Mouse (Mus musculus) left cerebral cortex, adult 2 months (tissue): Measurements from ENCODE around the gene Nid2. TPM values are rescaled to one million over a fixed set of nuclear protein-coding genes. Genes with fewer than 3 reads are reported as not detected.

Experiments
- DNase-seq, 2 experiments: peaks; one replicate each; pipeline ENCODE4 v3.0.0; 2021 to 2022; ENCODE audit warnings: low spot score in 2 of 2, mixed read lengths in 1 of 2; ENCODE audit errors: extremely low spot score in 1 of 2
- H3K27ac ChIP-seq: fragments of 200-600 bp; 2 replicates; pipeline ENCODE4 v1.8.1; 2022
- H3K4me3 ChIP-seq: fragments of 200-600 bp; 2 replicates; pipeline ENCODE4 v1.8.1; 2022
- CTCF ChIP-seq: fragments of 200-600 bp; IDR thresholded peaks from 2 replicates; pipeline ENCODE4 v1.8.1; 2022; ENCODE audit warnings: antibody characterized with exemption, mild to moderate bottlenecking, moderate library complexity
- intact Hi-C: fragments of 180-260 bp; cut with DNase I; formaldehyde crosslinking; loops from one replicate; pipeline ENCODE4 v1.15.1; 2025
- long read RNA-seq, 2 experiments: library from polyadenylated mRNA; stranded (forward); transcript quantifications; one replicate each; pipeline ENCODE4 v2.0.0; 2021; ENCODE audit warnings: borderline mapping rate in 2 of 2
- total RNA-seq, 2 experiments: library from RNA; stranded (reverse); gene quantifications; 2 replicates each; pipeline ENCODE4 v1.2.3; 2021

Gene Nid2
- total RNA-seq, result 1 to 10 TPM; 2.3 to 2.6 TPM
- long read RNA-seq, experiment 1, full-length matches to known transcripts, result 4 of 5 reads
- long read RNA-seq, experiment 1, partial matches to known transcripts, result 1 of 5 reads
- long read RNA-seq, experiment 1, other reads (novel, unspliced or antisense), result 0 of 5 reads
- long read RNA-seq, experiment 2, full-length matches to known transcripts, result 1 of 2 reads
- long read RNA-seq, experiment 2, partial matches to known transcripts, result 0 of 2 reads
- long read RNA-seq, experiment 2, other reads (novel, unspliced or antisense), result 1 of 2 reads

DNA sequence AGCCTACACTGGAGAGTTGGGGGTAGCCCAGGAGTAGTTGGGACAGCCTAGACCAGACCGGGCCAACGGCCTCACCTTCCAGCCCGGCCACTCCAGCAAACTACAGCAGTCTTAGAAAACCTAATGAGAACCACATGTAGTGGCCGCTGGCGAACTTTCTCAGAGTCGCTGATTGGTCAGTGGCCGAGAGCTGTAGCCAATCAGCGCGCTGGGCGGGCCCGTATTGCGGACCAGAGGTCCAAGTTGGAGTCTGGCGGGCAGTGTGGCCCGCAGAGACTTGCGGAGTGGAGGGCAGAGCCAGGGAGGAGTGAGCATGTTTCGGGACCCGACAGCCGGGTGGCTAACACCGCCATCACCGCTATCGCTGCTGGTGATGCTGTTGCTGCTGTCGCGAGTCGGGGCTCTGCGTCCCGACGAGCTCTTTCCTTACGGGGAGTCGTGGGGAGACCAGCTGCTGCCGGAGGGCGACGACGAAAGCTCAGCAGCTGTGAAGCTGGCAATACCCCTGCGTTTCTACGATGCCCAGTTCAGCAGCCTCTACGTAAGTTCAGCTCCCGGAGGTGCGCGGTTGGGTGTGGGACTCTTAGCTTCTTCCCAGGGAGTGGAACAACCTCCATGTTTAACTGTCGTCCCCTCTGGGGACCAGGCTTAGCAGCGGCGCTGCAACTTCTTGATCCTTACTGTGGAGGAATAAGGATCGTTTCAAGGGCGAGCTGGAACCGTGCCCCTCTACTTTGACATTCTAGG is at the start of gene Nid2:
Nid2 (plus strand) TSS at position 241 of the 747 bp plus-strand sequence.
- intact Hi-C loops, result loop anchor here (5.0 kb wide), 3 partner anchors 34 to 66 kb away; no protein-coding TSS in a partner anchor
- Histone ChIP-seq H3K27ac (no peak within 1 kb of the TSS), H3K4me3 (peak within 1 kb of the TSS; percentile 49)
- DNase-seq, result peak; percentile 32 to 63
- no peak for TF ChIP-seq CTCF

GRCm38 (mm10) chr14:19701546-19701945 is 49.5 kb upstream of the Nid2 start:
- Histone ChIP-seq H3K4me3 (no peak overlapping the region), H3K27ac (no peak overlapping the region)
- TF ChIP-seq CTCF, result no peak
- intact Hi-C loops, result loop anchor here (10.0 kb wide), 2 partner anchors 243 to 553 kb away; no protein-coding TSS in a partner anchor
- no peak for DNase-seq

- H3K27ac ChIP-seq, result no peak overlapping the region
Observed at GRCm38 (mm10) chr14:19705649-19706048, 45.4 kb upstream of the Nid2 start.

DNA sequence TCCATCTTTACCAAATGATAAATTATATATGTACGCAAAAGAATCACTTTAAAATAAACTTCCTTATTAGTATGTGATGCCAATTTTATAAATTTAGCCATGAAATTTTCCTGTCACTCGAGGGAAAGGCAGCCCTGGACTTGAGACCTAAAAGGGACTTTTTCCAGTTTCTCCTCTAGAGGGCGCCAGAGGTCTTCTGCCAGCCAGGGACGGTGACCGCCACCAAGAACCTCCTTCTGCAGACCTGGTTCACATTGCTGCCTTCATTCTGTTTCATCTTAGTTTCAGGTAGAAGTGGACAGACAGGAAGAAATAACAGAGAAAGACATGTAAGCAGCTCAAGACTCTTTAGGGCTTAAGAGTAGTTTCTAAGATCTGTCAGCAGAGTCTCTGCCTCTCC is 44.6 kb upstream of the Nid2 start:
- H3K4me3 ChIP-seq, result no peak overlapping the region
- peak; percentile 65 to 66 for DNase-seq
- no peak; the same call in none of the 2 replicates for TF ChIP-seq CTCF
- intact Hi-C loops, result loop anchor here (1.0 to 10.0 kb wide), 5 partner anchors 71 to 548 kb away; no protein-coding TSS in a partner anchor
- H3K27ac ChIP-seq, result no peak overlapping the region

More at GRCm38 (mm10) chr14:19705649-19706048, 45.4 kb upstream of the Nid2 start:
- intact Hi-C loops, result loop anchor here (1.0 to 10.0 kb wide), 5 partner anchors 72 to 549 kb away; no protein-coding TSS in a partner anchor
- H3K4me3 ChIP-seq, result no peak overlapping the region
- peak; percentile 88 for TF ChIP-seq CTCF
- DNase-seq, result peak; percentile 77

GRCm38 (mm10) chr14:19706997-19707396 is 44.1 kb upstream of the Nid2 start:
- no peak for TF ChIP-seq CTCF
- no peak for DNase-seq
- no peak overlapping the region for H3K27ac ChIP-seq
- intact Hi-C loops, result loop anchor here (1.0 to 10.0 kb wide), 6 partner anchors 70 to 548 kb away; partner anchors contain the start of gene Rtraf
- H3K4me3 ChIP-seq, result no peak overlapping the region

DNA sequence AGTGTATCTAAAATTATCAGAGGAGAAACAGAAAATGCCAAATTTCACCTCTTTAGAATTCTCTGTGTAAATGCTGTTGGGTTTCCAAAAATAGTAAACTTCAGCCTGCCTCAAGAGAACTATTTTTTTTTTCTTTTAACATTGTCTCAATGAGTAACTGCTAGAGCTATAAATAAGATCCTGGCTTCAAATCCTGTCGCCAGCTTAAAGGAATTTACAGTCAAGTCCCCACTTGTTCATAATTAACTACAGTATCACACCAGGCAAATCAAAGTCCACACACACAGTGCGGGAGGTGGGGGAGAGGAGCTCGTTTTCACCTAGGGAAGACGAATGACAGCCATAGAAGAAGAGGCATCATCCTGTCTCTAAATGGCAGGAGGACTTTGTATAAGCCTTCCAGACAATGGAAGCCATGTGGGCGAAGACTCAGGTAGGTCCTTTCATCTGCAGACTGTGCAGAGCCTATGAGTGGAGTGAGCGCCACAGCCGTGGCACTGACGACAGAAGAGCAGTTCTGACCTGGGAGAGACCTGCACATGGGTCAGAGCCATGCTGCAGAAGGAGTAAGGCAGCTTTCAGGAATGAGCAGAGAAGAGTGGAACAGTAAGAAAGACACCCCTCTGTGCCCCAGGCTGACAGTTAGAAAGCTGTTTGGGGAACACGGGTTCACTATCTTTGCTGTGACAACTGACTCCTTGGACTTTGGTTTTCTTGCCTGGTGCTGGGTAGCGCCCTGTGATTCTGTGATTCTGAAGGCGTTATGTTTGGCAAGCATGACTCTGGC is 43.2 kb upstream of the Nid2 start:
- no peak for DNase-seq
- intact Hi-C loops, result loop anchor here (1.0 to 10.0 kb wide), 4 partner anchors 69 to 547 kb away; partner anchors contain the start of gene Rtraf
- Histone ChIP-seq H3K27ac (no peak overlapping the region), H3K4me3 (no peak overlapping the region)
- no peak for TF ChIP-seq CTCF

- H3K4me3 ChIP-seq, result no peak overlapping the region
- TF ChIP-seq CTCF, result no peak
- intact Hi-C loops, result loop anchor here (5.0 to 10.0 kb wide), 3 partner anchors 68 to 546 kb away; no protein-coding TSS in a partner anchor
- DNase-seq, result no peak
- H3K27ac ChIP-seq, result no peak overlapping the region
Observed at GRCm38 (mm10) chr14:19709161-19709560, 41.9 kb upstream of the Nid2 start.

DNA sequence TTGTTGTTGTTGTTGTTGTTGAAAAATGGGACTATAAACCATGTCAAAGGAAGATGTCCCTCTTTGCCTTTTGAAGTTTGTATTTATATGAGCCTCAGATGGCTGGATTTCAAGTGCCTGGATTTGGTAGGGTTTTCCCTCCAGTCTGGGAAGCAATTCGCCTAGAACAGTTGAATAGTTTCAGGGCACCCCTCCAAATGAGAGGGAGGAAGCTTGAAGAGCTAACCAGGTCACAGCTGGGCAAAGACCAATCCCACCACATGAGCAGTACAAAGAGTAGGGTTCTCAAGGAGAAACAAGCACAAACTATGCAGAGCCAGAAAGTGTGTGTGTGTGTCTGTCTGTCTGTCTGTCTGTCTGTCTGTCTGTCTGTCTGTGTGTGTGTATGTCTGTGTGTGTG is 39.3 kb upstream of the Nid2 start:
- no peak for DNase-seq
- TF ChIP-seq CTCF, result no peak
- H3K4me3 ChIP-seq, result no peak overlapping the region
- H3K27ac ChIP-seq, result no peak overlapping the region
- intact Hi-C loops, result no loop called here

GRCm38 (mm10) chr14:19713067-19713466 is 38.0 kb upstream of the Nid2 start:
- intact Hi-C loops, result no loop called here
- Histone ChIP-seq H3K4me3 (no peak overlapping the region), H3K27ac (no peak overlapping the region)
- DNase-seq, result no peak
- TF ChIP-seq CTCF, result no peak

- Histone ChIP-seq H3K27ac (no peak overlapping the region), H3K4me3 (no peak overlapping the region)
- intact Hi-C loops, result loop anchor here (5.0 kb wide), 1 partner anchor 33 kb away; the partner anchor contains the start of gene Nid2
- no peak for TF ChIP-seq CTCF
- no peak for DNase-seq
Observed at GRCm38 (mm10) chr14:19719077-19719476, 32.0 kb upstream of the Nid2 start.

- DNase-seq, result no peak
- no peak for TF ChIP-seq CTCF
- intact Hi-C loops, result no loop called here
- Histone ChIP-seq H3K27ac (no peak overlapping the region), H3K4me3 (no peak overlapping the region)
Observed at GRCm38 (mm10) chr14:19720044-19720611, 30.9 kb upstream of the Nid2 start.
